Mouse (Mus musculus): ENCODE results near the gene Usp38.

Usp38 gene

DNA sequence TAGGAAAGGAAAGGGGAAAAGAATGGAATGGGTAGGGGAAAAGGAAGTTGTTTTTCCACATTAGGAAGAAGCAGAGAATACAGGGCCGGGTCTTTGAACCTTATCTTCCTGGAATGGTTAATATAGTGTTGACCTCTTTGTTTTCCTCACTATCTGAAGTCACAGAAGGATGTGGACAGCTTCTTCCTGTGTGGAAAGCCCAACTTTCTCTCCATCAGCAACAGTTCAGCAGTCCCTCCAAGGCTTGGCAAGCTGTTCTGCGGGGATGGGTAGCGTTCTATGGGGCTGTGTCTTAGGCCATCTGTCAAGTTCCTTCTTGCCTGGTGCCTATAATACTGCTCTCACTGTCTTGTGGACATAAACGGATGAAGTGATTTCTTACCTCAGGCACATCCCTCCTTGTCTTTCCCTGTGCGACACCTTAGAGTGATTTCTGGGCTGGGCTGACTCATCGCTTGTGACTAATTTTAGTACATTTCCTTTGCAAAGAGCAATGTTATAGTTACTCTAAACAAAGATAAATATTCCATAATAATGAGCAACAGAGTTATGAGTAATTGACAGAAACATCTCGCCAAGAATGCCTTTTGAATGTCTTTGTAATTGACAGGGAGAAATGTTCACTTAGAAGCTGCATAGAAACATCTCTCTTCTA lies 52.7 kb downstream of the Usp38 start:
- no peak for DNase-seq (ENCODE audit: low spot score in 2 of 2)

GRCm38 (mm10) chr8:80961070-80961609 lies 53.6 kb downstream of the Usp38 start:
- DNase-seq (ENCODE audit: low spot score in 2 of 2): no peak

GRCm38 (mm10) chr8:80959588-80960268 lies 55.0 kb downstream of the Usp38 start:
- DNase-seq (ENCODE audit: low spot score in 2 of 2): no peak

DNA sequence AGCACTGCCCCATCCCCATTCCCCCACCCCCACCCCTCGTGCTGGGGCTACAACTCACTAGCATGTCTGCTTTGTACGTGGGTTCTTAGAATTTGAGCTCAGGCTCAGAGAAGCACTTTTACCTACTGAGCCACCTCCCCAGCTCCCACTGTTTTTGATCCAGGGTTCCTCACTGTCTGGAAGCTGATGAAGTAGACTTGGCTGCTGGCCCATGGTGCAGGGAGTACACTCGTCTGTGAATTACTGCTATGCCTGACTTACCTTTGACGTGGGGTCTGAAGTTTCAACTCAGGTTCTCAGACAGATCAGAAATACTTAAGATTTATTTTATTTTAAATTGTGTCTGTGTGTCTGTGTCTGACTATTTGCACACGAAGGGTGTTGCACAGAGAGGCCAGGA lies 57.0 kb downstream of the Usp38 start:
- DNase-seq (ENCODE audit: low spot score in 2 of 2): no peak

- no peak for DNase-seq (ENCODE audit: low spot score in 2 of 2)
Observed at GRCm38 (mm10) chr8:80952973-80953372, 61.8 kb downstream of the Usp38 start.

DNA sequence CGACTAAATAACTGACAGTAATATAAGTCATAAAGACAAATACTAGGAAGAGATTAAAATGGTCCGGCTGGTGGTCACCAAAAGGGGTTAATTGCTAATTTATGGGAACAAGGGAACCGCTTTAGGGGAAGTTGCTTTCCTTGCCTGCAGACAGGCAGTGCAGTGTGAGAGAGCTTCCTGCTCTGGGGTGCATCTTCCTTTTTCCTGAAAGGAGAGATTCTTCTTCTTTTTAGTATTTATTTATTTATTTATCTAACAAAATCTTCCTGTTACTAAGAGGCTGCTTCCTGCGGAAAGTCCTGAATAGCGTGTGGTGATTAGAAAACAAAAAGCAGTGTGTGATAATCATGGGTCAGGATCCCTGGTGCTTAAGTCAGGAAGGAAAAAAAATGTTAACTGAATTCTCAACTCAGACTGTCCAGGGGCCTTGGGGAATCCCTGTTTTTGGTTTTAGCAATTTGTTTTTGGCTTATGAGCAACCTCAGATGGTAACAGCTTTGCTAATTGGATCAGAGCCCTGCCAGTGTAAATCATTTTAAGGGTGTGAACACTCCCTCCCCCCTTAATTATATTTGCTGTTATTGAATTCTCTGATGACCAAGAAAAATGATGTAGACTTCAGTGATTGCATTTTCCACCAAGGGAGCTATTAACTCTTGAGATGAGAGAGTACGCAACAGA lies 62.4 kb downstream of the Usp38 start:
- DNase-seq (ENCODE audit: low spot score in 2 of 2): no peak

- no peak for DNase-seq (ENCODE audit: low spot score in 2 of 2)
Observed at GRCm38 (mm10) chr8:80948405-80949183, 66.1 kb downstream of the Usp38 start.

DNA sequence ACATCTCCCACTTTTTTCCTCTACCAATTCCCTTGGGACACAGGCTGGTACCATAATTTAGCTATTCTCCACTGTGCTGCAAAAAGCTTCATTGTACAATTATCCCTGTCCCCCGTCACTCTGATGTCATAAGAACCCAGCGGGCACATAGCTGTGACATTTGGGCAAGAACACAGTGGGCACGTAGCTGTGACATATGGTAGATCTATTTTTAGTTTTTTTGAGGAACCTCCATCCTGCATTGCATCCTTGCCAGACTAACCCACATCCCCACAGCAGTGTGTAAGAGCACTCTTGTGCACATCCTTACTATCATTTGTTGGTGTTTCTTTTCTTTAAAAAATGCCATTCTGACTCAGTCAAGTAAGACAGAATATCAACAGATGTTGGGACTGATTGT lies 71.0 kb downstream of the Usp38 start:
- no peak for DNase-seq (ENCODE audit: low spot score in 2 of 2)

GRCm38 (mm10) chr8:80941621-80942020 lies 73.1 kb downstream of the Usp38 start:
- DNase-seq (ENCODE audit: low spot score in 2 of 2): no peak

DNA sequence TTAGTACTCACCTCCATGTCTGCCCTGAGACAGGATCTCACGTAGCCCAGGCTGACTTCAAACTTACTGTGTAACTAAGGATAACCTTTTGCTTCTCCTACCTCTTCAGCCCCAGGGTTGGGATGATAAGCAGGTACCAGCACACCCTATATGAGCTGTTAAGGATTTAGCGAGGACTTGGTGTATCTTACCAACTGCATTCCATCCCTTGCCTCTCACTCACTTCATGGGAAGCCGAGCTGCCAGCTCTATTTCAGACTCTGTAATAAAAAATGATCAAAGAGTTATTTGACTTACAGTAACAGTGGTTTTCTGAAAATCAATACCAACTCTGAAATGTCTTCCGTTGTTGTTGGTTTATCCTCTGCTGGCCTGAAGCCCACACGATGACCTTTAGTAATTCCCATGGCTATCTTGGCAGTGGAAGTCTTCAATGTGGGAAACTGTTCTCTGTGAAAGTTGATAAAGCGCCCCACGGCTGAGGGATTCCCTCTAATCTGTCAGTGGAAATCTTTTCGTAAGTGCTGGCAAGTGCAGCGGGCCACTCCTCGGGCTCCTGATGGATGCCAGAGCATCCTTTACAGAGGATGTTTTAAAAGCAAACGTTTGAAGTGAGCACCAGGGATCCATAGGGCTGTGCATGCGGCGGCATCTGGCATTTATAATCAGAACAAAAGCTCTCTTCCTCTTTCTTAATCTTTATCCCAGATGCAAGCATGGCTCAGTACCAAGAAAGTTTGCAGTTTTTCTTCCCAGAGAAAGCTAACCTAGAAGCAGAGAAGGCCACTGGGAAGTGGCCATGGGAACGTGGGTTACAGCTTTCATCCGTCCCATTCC lies 76.7 kb downstream of the Usp38 start:
- DNase-seq (ENCODE audit: low spot score in 2 of 2): no peak

Data from urinary bladder, postnatal 4 days (tissue).